Mouse (Mus musculus): ENCODE measurements around the gene Ctdspl2.

DNA sequence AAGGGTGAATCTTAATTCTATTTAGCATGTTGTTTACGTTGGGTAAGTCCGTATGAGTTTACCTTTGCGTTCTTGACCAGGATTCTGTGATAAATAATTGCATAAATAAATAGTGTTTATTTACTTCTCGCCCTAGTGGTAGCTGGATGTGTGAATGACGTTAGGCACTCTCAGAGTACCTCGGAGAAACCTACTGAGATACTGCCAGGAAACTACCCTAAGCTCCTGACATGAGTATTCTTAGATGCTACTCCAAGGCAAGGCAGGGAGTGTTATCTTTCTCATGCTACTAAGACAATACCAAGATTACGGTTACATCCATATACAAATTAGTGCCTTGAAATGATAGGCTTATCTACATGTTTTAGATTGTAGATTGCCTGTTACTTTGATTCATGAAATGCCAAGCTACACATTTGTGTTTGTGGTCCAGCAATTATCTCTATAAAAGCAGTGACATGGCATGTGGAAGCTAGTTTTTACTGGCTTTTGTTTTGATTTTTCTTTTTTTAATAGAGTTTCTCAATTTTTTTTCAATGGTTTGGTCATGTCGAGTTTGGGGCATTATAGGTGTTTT is 1.5 kb downstream of the Ctdspl2 start:
- TF ChIP-seq CTCF (IDR thresholded peaks at IDR 0.05; ENCODE audit: borderline replicate concordance, insufficient read depth, low read length) (no peak), POLR2A (IDR thresholded peaks at IDR 0.05; ENCODE audit: low read depth, low read length) (no peak)
